Mouse (Mus musculus) liver, embryonic 11.5 days (tissue): Measurements from ENCODE around the gene Mustn1. TPM values are rescaled to one million over a fixed set of nuclear protein-coding genes. Genes with fewer than 3 reads are reported as not detected.

Experiments used
- ATAC-seq: fragments of 200-750 bp; cut with Nextera tagmentation; replicated peaks from 2 replicates; pipeline ENCODE4 v1.8.0; 2017; ENCODE audit warnings: moderate number of reproducible peaks, mild to moderate bottlenecking, moderate TSS enrichment, moderate library complexity; ENCODE audit not compliant: low FRiP score
- DNase-seq: peaks from one replicate; pipeline ENCODE4 v3.0.0-alpha.2; 2017; ENCODE audit warnings: low spot score
- H3K27ac ChIP-seq: fragments of 300-500 bp; sonication (generic); 2 replicates; pipeline ENCODE4 v1.5.1; 2014; ENCODE audit warnings: mild to moderate bottlenecking, low read depth, low read length, control low read depth
- H3K27me3 ChIP-seq: fragments of 300-500 bp; sonication (generic); replicated peaks from 2 replicates; pipeline ENCODE4 v1.6.1; 2014; ENCODE audit warnings: low read length, mixed read lengths; ENCODE audit not compliant: control insufficient read depth, insufficient read depth
- H3K36me3 ChIP-seq: fragments of 300-500 bp; sonication (generic); 2 replicates; pipeline ENCODE4 v1.6.1; 2014; ENCODE audit warnings: mild to moderate bottlenecking, low read length, moderate library complexity, mixed read lengths; ENCODE audit not compliant: control insufficient read depth, insufficient read depth
- H3K4me1 ChIP-seq: fragments of 300-500 bp; sonication (generic); replicated peaks from 2 replicates; pipeline ENCODE4 v1.6.1; 2014; ENCODE audit warnings: low read length, mixed read lengths; ENCODE audit not compliant: control insufficient read depth, insufficient read depth
- H3K4me2 ChIP-seq: fragments of 300-500 bp; sonication (generic); 2 replicates; pipeline ENCODE4 v1.6.1; 2014; ENCODE audit warnings: mild to moderate bottlenecking, control low read depth, moderate library complexity
- H3K4me3 ChIP-seq: fragments of 300-500 bp; sonication (generic); 2 replicates; pipeline ENCODE4 v1.5.1; 2014; ENCODE audit warnings: low read depth, low read length, control low read depth
- H3K9ac ChIP-seq: fragments of 300-500 bp; sonication (generic); 2 replicates; pipeline ENCODE4 v1.6.1; 2014; ENCODE audit warnings: low read depth, low read length, control low read depth
- H3K9me3 ChIP-seq: fragments of 300-500 bp; sonication (generic); 2 replicates; pipeline ENCODE4 v1.6.1; 2016; ENCODE audit warnings: low read length, inconsistent platforms, mixed read lengths; ENCODE audit not compliant: control insufficient read depth
- WGBS: fragments of 180-500 bp; shearing (Covaris S2); extraction: QIAGEN DNeasy Blood & Tissue Kit; methylation state at CpG from one replicate; pipeline ENCODE4 v1.1.7; 2014; 5-methylcytosine and 5-hydroxymethylcytosine counted together
- polyA plus RNA-seq: library from polyadenylated mRNA; unstranded; fragments of >200 nt; fragmentation: Nextera tagmentation; extraction: Ambion mirVana; gene quantifications from 2 replicates; pipeline ENCODE4 v1.2.1, GENCODE M21; 2014

The Mustn1 gene
- polyA plus RNA-seq, 1 experiment from 2014 or later = 0.45 TPM

DNA sequence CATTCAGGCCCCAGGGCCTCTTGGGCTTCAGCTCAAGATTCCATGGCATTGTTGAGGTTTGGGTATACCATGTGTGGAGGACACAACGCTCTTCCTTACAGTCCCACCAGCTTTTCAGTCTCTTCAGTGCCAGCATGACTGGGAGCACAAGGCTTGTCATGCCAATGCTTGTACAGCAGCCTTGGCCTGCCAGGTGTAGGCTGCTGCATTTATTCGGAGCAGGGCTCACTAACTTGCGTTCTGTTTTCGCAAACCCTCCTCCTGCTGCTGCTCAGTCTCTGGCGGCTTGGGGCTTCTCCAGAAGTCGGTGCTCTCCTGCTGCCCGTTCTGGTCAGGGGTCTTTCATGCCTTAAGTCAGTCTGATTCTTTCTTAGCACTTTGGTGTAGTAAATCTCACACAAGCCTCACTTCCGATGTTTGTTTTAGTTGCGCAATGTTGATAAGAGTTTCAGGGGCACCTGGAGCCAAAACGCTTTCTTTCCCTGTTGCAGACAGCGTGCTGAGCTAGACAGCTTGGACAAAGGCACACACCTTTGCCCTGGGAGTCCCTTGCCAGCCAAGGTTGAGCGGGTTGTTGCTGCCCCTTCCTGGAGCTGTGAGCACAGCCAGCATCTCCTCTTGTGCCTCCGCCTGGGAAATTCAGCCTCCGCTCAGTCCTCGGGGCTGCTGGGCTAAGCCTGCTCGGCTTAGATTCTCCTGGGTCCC lies 17.4 kb upstream of the Mustn1 start:
- H3K4me1 ChIP-seq = peaks cover 4% of the 10 kb centered on the region; the same call in 1 of the 2 replicates
- no peak overlapping the region for H3K9ac ChIP-seq
- H3K36me3 ChIP-seq = no peaks in the 10 kb centered on the region
- 57% methylated on average over 16 of the region's 16 CpGs for WGBS
- H3K27me3 ChIP-seq = no peaks in the 10 kb centered on the region
- H3K9me3 ChIP-seq = no peaks in the 10 kb centered on the region
- DNase-seq (no peak), ATAC-seq (0 out of 2 replicates have a peak, but pooled peaks have one; percentile 29)
- peak overlapping the region; percentile 50; the same call in 1 of the 2 replicates for H3K27ac ChIP-seq
- peak overlapping the region; percentile 19; the same call in 1 of the 2 replicates for H3K4me2 ChIP-seq
- no peak overlapping the region for H3K4me3 ChIP-seq

GRCm38 (mm10) chr14:30862368-30862767 lies 16.6 kb upstream of the Mustn1 start:
- no peaks in the 10 kb centered on the region for H3K27me3 ChIP-seq
- peak overlapping the region; percentile 50; the same call in 1 of the 2 replicates for H3K27ac ChIP-seq
- H3K4me1 ChIP-seq = peaks cover 2% of the 10 kb centered on the region; the same call in 1 of the 2 replicates
- ATAC-seq = no peak
- H3K4me2 ChIP-seq = no peak overlapping the region
- DNase-seq = no peak
- no peak overlapping the region; the same call in 1 of the 2 replicates for H3K9ac ChIP-seq
- H3K4me3 ChIP-seq = no peak overlapping the region
- H3K9me3 ChIP-seq = no peaks in the 10 kb centered on the region
- no peaks in the 10 kb centered on the region for H3K36me3 ChIP-seq
- 80% methylated on average over 9 of the region's 9 CpGs for WGBS

- H3K9me3 ChIP-seq = no peaks in the 10 kb centered on the region
- no peaks in the 10 kb centered on the region for H3K36me3 ChIP-seq
- H3K27ac ChIP-seq = no peak overlapping the region
- no peak for ATAC-seq
- no peak overlapping the region for H3K4me2 ChIP-seq
- H3K4me1 ChIP-seq = peaks cover 9% of the 10 kb centered on the region
- no peaks in the 10 kb centered on the region for H3K27me3 ChIP-seq
- WGBS = 68% methylated on average over 3 of the region's 3 CpGs
- DNase-seq = no peak
- H3K4me3 ChIP-seq = no peak overlapping the region
- H3K9ac ChIP-seq = no peak overlapping the region
These were observed 13.7 kb upstream of the Mustn1 start for GRCm38 (mm10) chr14:30865311-30865710.

DNA sequence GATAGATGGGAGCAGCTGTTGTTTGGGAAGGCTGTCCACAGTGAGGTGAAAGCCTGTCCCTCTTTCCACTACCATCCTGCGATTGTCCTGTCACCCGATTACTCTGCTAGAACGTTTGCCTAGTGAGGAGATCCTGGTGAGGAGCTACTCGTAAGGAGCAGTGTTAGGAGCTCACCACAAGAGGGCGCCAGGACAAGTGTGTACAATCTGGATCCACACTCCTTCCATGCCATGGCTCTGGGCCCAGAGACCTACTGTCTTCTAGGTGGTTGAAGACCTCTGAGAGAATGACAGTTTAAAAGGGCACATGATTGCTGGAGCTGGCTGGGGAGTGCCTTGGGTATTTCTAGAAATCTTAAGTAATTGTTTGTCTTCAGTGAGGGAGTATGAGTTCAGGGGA lies 12.0 kb upstream of the Mustn1 start:
- Histone ChIP-seq H3K36me3 (no peaks in the 10 kb centered on the region), H3K27ac (no peak overlapping the region), H3K4me2 (no peak overlapping the region), H3K27me3 (no peaks in the 10 kb centered on the region), H3K9me3 (no peaks in the 10 kb centered on the region), H3K9ac (no peak overlapping the region), H3K4me1 (peaks cover 16% of the 10 kb centered on the region), H3K4me3 (no peak overlapping the region)
- 30% methylated on average over 5 of the region's 5 CpGs for WGBS
- peak; percentile 60 for DNase-seq
- ATAC-seq = peak; percentile 33; the same call in 1 of the 2 replicates

- DNase-seq (no peak), ATAC-seq (no peak)
- H3K27me3 ChIP-seq = no peaks in the 10 kb centered on the region
- H3K27ac ChIP-seq = no peak overlapping the region
- 75% methylated on average over 10 of the region's 10 CpGs for WGBS
- no peak overlapping the region for H3K9ac ChIP-seq
- no peak overlapping the region for H3K4me3 ChIP-seq
- no peaks in the 10 kb centered on the region for H3K9me3 ChIP-seq
- peaks cover 20% of the 10 kb centered on the region for H3K4me1 ChIP-seq
- H3K4me2 ChIP-seq = no peak overlapping the region
- peaks cover 3% of the 10 kb centered on the region; the same call in 1 of the 2 replicates for H3K36me3 ChIP-seq
These were observed 10.2 kb upstream of the Mustn1 start for GRCm38 (mm10) chr14:30868826-30869225.

DNA sequence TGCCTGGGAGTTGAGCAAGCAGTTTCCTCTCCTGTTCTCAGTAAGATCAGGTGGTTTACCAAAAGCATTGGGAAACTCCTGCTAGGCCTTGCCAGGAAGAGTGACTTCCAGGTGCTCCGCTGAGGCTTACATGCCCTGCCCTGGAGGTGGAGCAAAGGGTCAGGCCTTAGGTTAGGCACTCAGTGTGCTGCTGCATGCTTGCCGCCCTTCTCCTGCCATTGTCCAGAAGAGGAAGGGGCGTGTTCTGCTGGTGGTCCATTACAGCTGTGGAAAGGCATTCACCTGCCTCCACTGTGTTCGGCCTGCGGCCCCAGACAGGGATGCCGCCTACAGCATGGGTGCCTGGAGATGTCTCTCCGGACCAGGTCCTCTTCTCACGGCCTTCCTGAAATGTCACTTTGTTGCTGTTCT lies 9.6 kb upstream of the Mustn1 start:
- H3K4me1 ChIP-seq = peaks cover 25% of the 10 kb centered on the region
- ATAC-seq (no peak), DNase-seq (no peak)
- no peak overlapping the region for H3K4me3 ChIP-seq
- H3K36me3 ChIP-seq = peaks cover 5% of the 10 kb centered on the region; the same call in 1 of the 2 replicates
- no peak overlapping the region for H3K9ac ChIP-seq
- H3K4me2 ChIP-seq = no peak overlapping the region
- 0 out of 2 replicates have a peak overlapping the region, but pooled peaks have one; percentile 70 for H3K27ac ChIP-seq
- no peaks in the 10 kb centered on the region for H3K9me3 ChIP-seq
- H3K27me3 ChIP-seq = no peaks in the 10 kb centered on the region
- 83% methylated on average over 8 of the region's 8 CpGs for WGBS

DNA sequence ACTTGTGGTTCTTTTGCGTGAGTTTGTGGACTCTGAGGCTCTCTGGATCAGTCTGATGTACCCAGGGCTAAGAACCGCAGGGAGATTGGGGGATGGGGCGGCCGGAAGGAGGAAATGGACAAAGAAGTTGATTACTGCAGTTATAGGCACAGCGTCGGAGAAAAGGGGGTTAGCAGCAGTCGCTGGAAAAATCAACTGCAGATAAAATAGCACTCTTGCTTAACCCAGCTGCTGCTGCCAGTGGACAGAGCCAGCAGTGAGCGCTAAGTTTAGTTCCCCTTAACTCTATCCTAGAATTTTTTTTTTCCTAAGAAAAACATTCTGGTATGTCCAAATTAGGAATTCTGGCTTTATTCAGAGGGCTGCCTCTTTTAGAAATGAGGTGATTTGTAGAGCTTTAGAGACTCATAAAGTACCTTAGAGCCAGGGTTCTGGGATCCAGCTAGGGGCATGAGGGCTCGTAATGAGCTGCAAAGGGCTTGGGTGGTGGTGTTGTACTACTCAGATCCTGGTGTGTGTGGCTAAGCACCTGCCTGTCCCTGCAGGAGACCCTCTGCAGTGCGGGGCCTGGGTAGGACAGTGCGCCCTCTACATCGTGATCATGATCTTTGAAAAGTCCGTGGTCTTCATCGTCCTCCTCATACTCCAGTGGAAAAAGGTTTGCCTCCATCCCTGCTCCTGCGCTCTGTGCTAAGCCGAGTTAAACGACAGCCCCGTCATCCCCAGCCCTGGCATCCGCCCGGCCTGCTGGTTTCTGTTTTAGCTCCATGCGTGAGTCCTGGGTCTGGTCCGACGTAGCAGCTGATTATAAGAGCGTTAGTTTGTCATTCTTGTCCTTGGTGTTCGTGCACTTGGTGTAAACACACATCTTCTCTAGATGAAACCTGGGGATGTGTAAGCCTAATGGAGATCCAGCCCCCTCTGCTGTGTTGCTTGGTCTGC lies 8.5 kb upstream of the Mustn1 start:
- ATAC-seq (no peak), DNase-seq (no peak)
- 70% methylated on average over 25 of the region's 25 CpGs for WGBS
- peaks cover 6% of the 10 kb centered on the region; the same call in 1 of the 2 replicates for H3K36me3 ChIP-seq
- H3K4me1 ChIP-seq = peaks cover 32% of the 10 kb centered on the region
- peak overlapping the region; percentile 70 for H3K27ac ChIP-seq
- no peaks in the 10 kb centered on the region for H3K27me3 ChIP-seq
- H3K9ac ChIP-seq = 0 out of 2 replicates have a peak overlapping the region, but pooled peaks have one; percentile 15
- H3K9me3 ChIP-seq = no peaks in the 10 kb centered on the region
- H3K4me3 ChIP-seq = no peak overlapping the region
- no peak overlapping the region; the same call in 1 of the 2 replicates for H3K4me2 ChIP-seq

- no peaks in the 10 kb centered on the region for H3K27me3 ChIP-seq
- no peak overlapping the region for H3K4me2 ChIP-seq
- no peak overlapping the region; the same call in 1 of the 2 replicates for H3K9ac ChIP-seq
- 80% methylated on average over 18 of the region's 18 CpGs for WGBS
- DNase-seq (no peak), ATAC-seq (no peak)
- no peaks in the 10 kb centered on the region for H3K9me3 ChIP-seq
- no peak overlapping the region for H3K4me3 ChIP-seq
- H3K36me3 ChIP-seq = peaks cover 10% of the 10 kb centered on the region; the same call in 1 of the 2 replicates
- H3K4me1 ChIP-seq = peaks cover 43% of the 10 kb centered on the region
- peak overlapping the region; percentile 66 for H3K27ac ChIP-seq
These were observed 4.8 kb upstream of the Mustn1 start for GRCm38 (mm10) chr14:30874095-30874700.
